Mouse (Mus musculus): Measurements from ENCODE around the gene Borcs7. TPM values are rescaled to one million over a fixed set of nuclear protein-coding genes. Genes with fewer than 3 reads are reported as not detected.
A peak's percentile ranks its signal among the peaks of the same experiment; 100 is the strongest.

The Borcs7 gene
- polyA plus RNA-seq, 1 experiment from 2014 or later, result 26.7 TPM

- no peak for ATAC-seq
- no peak overlapping the region for H3K9ac ChIP-seq (ENCODE audit: low read depth, low read length)
- 89% methylated on average over 9 of the region's 9 CpGs for WGBS
- no peaks in the 10 kb centered on the region for H3K4me1 ChIP-seq (ENCODE audit: control insufficient read depth, insufficient read depth, low read depth, low read length)
- no peaks in the 10 kb centered on the region for H3K9me3 ChIP-seq (ENCODE audit: control insufficient read depth, low read length)
- peaks cover 26% of the 10 kb centered on the region for H3K36me3 ChIP-seq (ENCODE audit: control insufficient read depth, insufficient read depth, low read length)
- no peak overlapping the region for H3K4me2 ChIP-seq (ENCODE audit: low read length)
- H3K27me3 ChIP-seq (replicated peaks; ENCODE audit: control insufficient read depth, insufficient read depth, low read length), result no peaks in the 10 kb centered on the region
- H3K4me3 ChIP-seq (ENCODE audit: low read length), result no peak overlapping the region
- H3K27ac ChIP-seq (ENCODE audit: low read depth, low read length), result no peak overlapping the region
Measured at GRCm38 (mm10) chr19:46658851-46659250, 30.9 kb upstream of the Borcs7 start.

GRCm38 (mm10) chr19:46661511-46661910 is 28.2 kb upstream of the Borcs7 start:
- H3K36me3 ChIP-seq (ENCODE audit: control insufficient read depth, insufficient read depth, low read length), result peaks cover 8% of the 10 kb centered on the region
- no peak overlapping the region for H3K27ac ChIP-seq (ENCODE audit: low read depth, low read length)
- no peaks in the 10 kb centered on the region for H3K27me3 ChIP-seq (replicated peaks; ENCODE audit: control insufficient read depth, insufficient read depth, low read length)
- no peaks in the 10 kb centered on the region for H3K9me3 ChIP-seq (ENCODE audit: control insufficient read depth, low read length)
- H3K4me1 ChIP-seq (ENCODE audit: control insufficient read depth, insufficient read depth, low read depth, low read length), result no peaks in the 10 kb centered on the region
- ATAC-seq, result no peak
- H3K4me3 ChIP-seq (ENCODE audit: low read length), result no peak overlapping the region
- H3K4me2 ChIP-seq (ENCODE audit: low read length), result no peak overlapping the region
- 68% methylated on average over 4 of the region's 4 CpGs for whole genome bisulfite sequencing
- H3K9ac ChIP-seq (ENCODE audit: low read depth, low read length), result no peak overlapping the region

GRCm38 (mm10) chr19:46662214-46662613 is 27.5 kb upstream of the Borcs7 start:
- H3K4me2 ChIP-seq (ENCODE audit: low read length), result no peak overlapping the region
- H3K9me3 ChIP-seq (ENCODE audit: control insufficient read depth, low read length), result no peaks in the 10 kb centered on the region
- no peaks in the 10 kb centered on the region for H3K27me3 ChIP-seq (replicated peaks; ENCODE audit: control insufficient read depth, insufficient read depth, low read length)
- H3K4me3 ChIP-seq (ENCODE audit: low read length), result no peak overlapping the region
- ATAC-seq, result no peak
- no peak overlapping the region for H3K27ac ChIP-seq (ENCODE audit: low read depth, low read length)
- no peak overlapping the region for H3K9ac ChIP-seq (ENCODE audit: low read depth, low read length)
- no peaks in the 10 kb centered on the region for H3K4me1 ChIP-seq (ENCODE audit: control insufficient read depth, insufficient read depth, low read depth, low read length)
- peaks cover 1% of the 10 kb centered on the region; the same call in 1 of the 2 replicates for H3K36me3 ChIP-seq (ENCODE audit: control insufficient read depth, insufficient read depth, low read length)
- WGBS, result 80% methylated on average over 8 of the region's 8 CpGs

GRCm38 (mm10) chr19:46662784-46663183 is 26.9 kb upstream of the Borcs7 start:
- WGBS, result 88% methylated on average over 6 of the region's 6 CpGs
- no peaks in the 10 kb centered on the region for H3K9me3 ChIP-seq (ENCODE audit: control insufficient read depth, low read length)
- no peak for ATAC-seq

GRCm38 (mm10) chr19:46665474-46665873 is 24.2 kb upstream of the Borcs7 start:
- no peak for ATAC-seq
- Histone ChIP-seq H3K27me3 (replicated peaks; ENCODE audit: control insufficient read depth, insufficient read depth, low read length) (0 out of 2 replicates have a peak, but pooled peaks cover 3% of the 10 kb centered on the region), H3K36me3 (ENCODE audit: control insufficient read depth, insufficient read depth, low read length) (no peaks in the 10 kb centered on the region), H3K9me3 (ENCODE audit: control insufficient read depth, low read length) (no peaks in the 10 kb centered on the region), H3K4me1 (ENCODE audit: control insufficient read depth, insufficient read depth, low read depth, low read length) (no peaks in the 10 kb centered on the region), H3K4me3 (ENCODE audit: low read length) (no peak overlapping the region), H3K27ac (ENCODE audit: low read depth, low read length) (no peak overlapping the region), H3K9ac (ENCODE audit: low read depth, low read length) (no peak overlapping the region), H3K4me2 (ENCODE audit: low read length) (no peak overlapping the region)
- WGBS, result 46% methylated on average over 7 of the region's 7 CpGs

More at GRCm38 (mm10) chr19:46662784-46663183, 26.9 kb upstream of the Borcs7 start:
- Histone ChIP-seq H3K27ac (ENCODE audit: low read depth, low read length) (no peak overlapping the region), H3K36me3 (ENCODE audit: control insufficient read depth, insufficient read depth, low read length) (no peaks in the 10 kb centered on the region), H3K4me3 (ENCODE audit: low read length) (no peak overlapping the region), H3K4me2 (ENCODE audit: low read length) (no peak overlapping the region), H3K27me3 (replicated peaks; ENCODE audit: control insufficient read depth, insufficient read depth, low read length) (no peaks in the 10 kb centered on the region), H3K9ac (ENCODE audit: low read depth, low read length) (no peak overlapping the region), H3K4me1 (ENCODE audit: control insufficient read depth, insufficient read depth, low read depth, low read length) (no peaks in the 10 kb centered on the region)

- Histone ChIP-seq H3K4me3 (ENCODE audit: low read length) (no peak overlapping the region), H3K36me3 (ENCODE audit: control insufficient read depth, insufficient read depth, low read length) (no peaks in the 10 kb centered on the region), H3K9me3 (ENCODE audit: control insufficient read depth, low read length) (no peaks in the 10 kb centered on the region), H3K27me3 (replicated peaks; ENCODE audit: control insufficient read depth, insufficient read depth, low read length) (0 out of 2 replicates have a peak, but pooled peaks cover 3% of the 10 kb centered on the region), H3K4me1 (ENCODE audit: control insufficient read depth, insufficient read depth, low read depth, low read length) (no peaks in the 10 kb centered on the region), H3K27ac (ENCODE audit: low read depth, low read length) (no peak overlapping the region), H3K9ac (ENCODE audit: low read depth, low read length) (no peak overlapping the region), H3K4me2 (ENCODE audit: low read length) (no peak overlapping the region)
- no peak for ATAC-seq
- whole genome bisulfite sequencing, result 66% methylated on average over 11 of the region's 11 CpGs
Measured at GRCm38 (mm10) chr19:46667300-46667699, 22.4 kb upstream of the Borcs7 start.

GRCm38 (mm10) chr19:46668263-46668662 is 21.4 kb upstream of the Borcs7 start:
- H3K4me2 ChIP-seq (ENCODE audit: low read length), result no peak overlapping the region
- WGBS, result 86% methylated on average over 10 of the region's 10 CpGs
- no peak for ATAC-seq
- H3K4me3 ChIP-seq (ENCODE audit: low read length), result no peak overlapping the region
- H3K9ac ChIP-seq (ENCODE audit: low read depth, low read length), result no peak overlapping the region
- H3K4me1 ChIP-seq (ENCODE audit: control insufficient read depth, insufficient read depth, low read depth, low read length), result no peaks in the 10 kb centered on the region
- H3K36me3 ChIP-seq (ENCODE audit: control insufficient read depth, insufficient read depth, low read length), result no peaks in the 10 kb centered on the region
- H3K27me3 ChIP-seq (replicated peaks; ENCODE audit: control insufficient read depth, insufficient read depth, low read length), result 0 out of 2 replicates have a peak, but pooled peaks cover 3% of the 10 kb centered on the region
- no peaks in the 10 kb centered on the region for H3K9me3 ChIP-seq (ENCODE audit: control insufficient read depth, low read length)
- no peak overlapping the region for H3K27ac ChIP-seq (ENCODE audit: low read depth, low read length)

- no peak overlapping the region for H3K4me2 ChIP-seq (ENCODE audit: low read length)
- no peak for ATAC-seq
- H3K36me3 ChIP-seq (ENCODE audit: control insufficient read depth, insufficient read depth, low read length), result no peaks in the 10 kb centered on the region
- H3K9me3 ChIP-seq (ENCODE audit: control insufficient read depth, low read length), result no peaks in the 10 kb centered on the region
- H3K27ac ChIP-seq (ENCODE audit: low read depth, low read length), result no peak overlapping the region
- H3K4me3 ChIP-seq (ENCODE audit: low read length), result no peak overlapping the region
- H3K27me3 ChIP-seq (replicated peaks; ENCODE audit: control insufficient read depth, insufficient read depth, low read length), result 0 out of 2 replicates have a peak, but pooled peaks cover 3% of the 10 kb centered on the region
- H3K9ac ChIP-seq (ENCODE audit: low read depth, low read length), result no peak overlapping the region
- WGBS, result 95% methylated on average over 5 of the region's 5 CpGs
- no peaks in the 10 kb centered on the region for H3K4me1 ChIP-seq (ENCODE audit: control insufficient read depth, insufficient read depth, low read depth, low read length)
Measured at GRCm38 (mm10) chr19:46669802-46670201, 19.9 kb upstream of the Borcs7 start.

GRCm38 (mm10) chr19:46670691-46671090 is 19.0 kb upstream of the Borcs7 start:
- Histone ChIP-seq H3K36me3 (ENCODE audit: control insufficient read depth, insufficient read depth, low read length) (no peaks in the 10 kb centered on the region), H3K9ac (ENCODE audit: low read depth, low read length) (no peak overlapping the region), H3K4me3 (ENCODE audit: low read length) (no peak overlapping the region), H3K9me3 (ENCODE audit: control insufficient read depth, low read length) (no peaks in the 10 kb centered on the region), H3K27ac (ENCODE audit: low read depth, low read length) (no peak overlapping the region), H3K4me2 (ENCODE audit: low read length) (no peak overlapping the region), H3K27me3 (replicated peaks; ENCODE audit: control insufficient read depth, insufficient read depth, low read length) (0 out of 2 replicates have a peak, but pooled peaks cover 3% of the 10 kb centered on the region), H3K4me1 (ENCODE audit: control insufficient read depth, insufficient read depth, low read depth, low read length) (no peaks in the 10 kb centered on the region)
- WGBS, result 33% methylated on average over 13 of the region's 13 CpGs
- ATAC-seq, result peak; percentile 89
